Mouse (Mus musculus) cortical plate, adult 2 months (tissue): ENCODE data around the gene Tmem44.
A peak's percentile ranks its signal among the peaks of the same experiment; 100 is the strongest.

ENCODE experiments used
- CTCF ChIP-seq: fragments of 200-500 bp; IDR thresholded peaks from 2 replicates; pipeline ENCODE4 v1.5.1; 2011; ENCODE audit warnings: mild to moderate bottlenecking, control low read depth, low read length; ENCODE audit not compliant: insufficient read depth; ENCODE audit errors: extremely low read depth
- POLR2A ChIP-seq: fragments of 200-500 bp; IDR thresholded peaks from 2 replicates; pipeline ENCODE4 v1.6.1; 2011; ENCODE audit warnings: mild to moderate bottlenecking, low read length, control low read depth; ENCODE audit not compliant: insufficient read depth; ENCODE audit errors: extremely low read depth

DNA sequence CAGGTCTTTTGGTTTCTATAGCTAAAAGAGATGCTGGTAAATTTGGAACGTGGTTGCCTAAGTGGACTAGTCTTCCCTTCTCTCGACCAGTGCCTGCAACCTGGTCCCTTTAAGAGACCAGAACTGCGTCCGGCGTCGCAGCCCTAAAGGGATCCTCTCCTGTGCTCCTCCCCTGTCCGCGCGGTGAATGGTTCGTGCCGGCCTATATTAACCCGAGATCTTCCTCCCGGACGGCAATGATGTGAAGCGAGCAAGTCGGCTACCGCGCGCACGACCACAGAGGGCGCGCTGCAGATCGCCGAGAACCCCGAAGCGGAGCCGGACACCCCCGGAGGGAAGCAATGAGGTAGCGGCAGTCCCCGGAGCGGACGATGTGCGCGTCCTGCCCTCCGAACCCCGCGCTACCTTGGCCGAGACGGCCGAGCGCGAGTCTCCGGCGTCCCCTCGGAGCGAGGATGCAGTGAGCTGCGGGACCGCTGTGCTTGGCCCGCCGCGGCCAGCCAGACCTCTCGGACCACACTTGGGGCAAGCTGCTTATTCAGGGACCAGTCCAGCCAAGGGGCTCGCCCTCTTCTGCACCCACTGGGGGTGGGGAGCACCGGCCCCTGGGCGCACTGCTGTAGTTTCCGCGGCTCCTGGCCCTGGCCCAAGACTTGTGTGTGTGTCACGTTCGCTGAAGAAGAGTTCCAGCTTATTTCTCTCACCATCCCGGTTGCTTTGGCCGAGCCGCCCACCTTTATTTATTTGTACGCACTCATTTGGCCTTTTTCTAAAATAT lies 49.0 kb upstream of the Tmem44 start, which contains the start of gene Fam43a:
- TF ChIP-seq CTCF (no peak), POLR2A (peak; percentile 97)
